Mouse (Mus musculus): ENCODE measurements around the gene Pithd1. TPM values are rescaled to one million over a fixed set of nuclear protein-coding genes. Genes with fewer than 3 reads are reported as not detected.
"Not testable (repeated sequence)": the region's sequence is repeated elsewhere in the genome, so short reads cannot be mapped to it uniquely, and the experiment has no call there.

The Pithd1 gene
- polyA plus RNA-seq, 1 experiment from 2014 or later = 115 TPM

DNA sequence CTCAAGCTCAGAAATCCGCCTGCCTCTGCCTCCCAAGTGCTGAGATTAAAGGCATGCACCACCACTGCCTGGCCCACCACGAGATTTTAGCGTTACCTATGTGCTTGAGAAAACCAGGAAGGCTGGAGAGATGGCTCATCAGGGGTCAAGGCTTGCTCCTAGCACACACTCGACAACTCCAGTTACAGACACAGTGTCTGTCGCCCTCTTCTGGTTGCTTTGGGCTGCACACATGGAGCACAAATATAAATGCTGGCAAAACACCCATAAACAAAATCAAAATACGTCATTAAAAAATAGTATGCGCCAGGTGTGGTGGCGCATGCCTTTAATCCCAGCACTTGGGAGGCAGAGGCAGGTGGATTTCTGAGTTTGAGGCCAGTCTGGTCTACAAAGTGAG is 46.0 kb downstream of the Pithd1 start:
- not testable (repeated sequence) for H3K4me3 ChIP-seq; H3K9me3 ChIP-seq (replicated peaks); H3K9ac ChIP-seq; H3K4me2 ChIP-seq; H3K27me3 ChIP-seq (replicated peaks); H3K27ac ChIP-seq; ATAC-seq
- Histone ChIP-seq H3K36me3 (peaks cover 22% of the 10 kb centered on the region), H3K4me1 (peaks cover 57% of the 10 kb centered on the region)
- WGBS (ENCODE audit: insufficient replicate concordance) = 73% methylated on average over 8 of the region's 8 CpGs

DNA sequence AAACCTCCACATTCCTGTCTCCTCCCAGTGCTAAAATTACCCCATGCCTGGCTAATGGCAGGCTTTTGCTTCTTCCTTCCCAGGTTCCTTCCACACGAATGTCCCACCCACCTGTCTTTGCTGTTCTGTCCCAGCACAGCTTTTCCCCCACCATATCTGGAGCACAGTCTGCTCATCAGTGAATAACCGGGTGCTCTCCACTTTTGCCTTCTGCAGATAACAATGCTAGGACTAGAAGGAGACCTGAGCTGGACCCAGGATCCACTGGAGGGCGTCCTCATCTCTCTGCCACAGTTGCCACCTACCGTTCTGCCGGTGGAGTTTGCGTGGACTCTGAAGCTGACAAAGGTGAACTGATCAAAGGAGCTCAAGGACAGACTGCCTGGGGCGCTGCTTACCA is 48.2 kb downstream of the Pithd1 start:
- Histone ChIP-seq H3K4me3 (no peak overlapping the region), H3K36me3 (peaks cover 26% of the 10 kb centered on the region), H3K27me3 (replicated peaks) (no peaks in the 10 kb centered on the region), H3K9ac (no peak overlapping the region), H3K9me3 (replicated peaks) (no peaks in the 10 kb centered on the region), H3K4me2 (no peak overlapping the region), H3K4me1 (peaks cover 71% of the 10 kb centered on the region), H3K27ac (peak overlapping the region; percentile 37; the same call in 1 of the 2 replicates)
- WGBS (ENCODE audit: insufficient replicate concordance) = 48% methylated on average over 7 of the region's 7 CpGs
- peak; percentile 71 for ATAC-seq

DNA sequence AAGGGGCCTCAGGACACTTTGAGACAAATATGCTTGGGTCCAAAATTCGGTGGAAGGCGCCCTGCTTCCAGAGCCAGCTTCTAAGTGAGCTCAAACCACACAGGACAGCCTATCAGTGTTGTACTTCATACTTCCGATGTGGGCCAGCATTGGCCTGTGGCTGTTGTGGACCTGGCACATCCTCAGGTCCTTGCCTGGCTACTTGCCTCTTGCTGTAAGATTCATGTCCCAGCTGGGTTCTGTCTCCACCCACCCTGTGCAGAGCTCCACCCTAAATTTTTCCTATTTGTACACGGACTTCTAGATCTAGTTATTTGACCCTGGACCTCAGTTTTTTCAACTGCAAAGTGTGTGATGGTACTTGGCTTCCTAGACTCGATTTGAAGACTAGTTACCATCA is 51.6 kb downstream of the Pithd1 start:
- peak overlapping the region; percentile 50; the same call in 1 of the 2 replicates for H3K9ac ChIP-seq
- no peak for ATAC-seq
- peaks cover 44% of the 10 kb centered on the region for H3K36me3 ChIP-seq
- peak overlapping the region; percentile 41 for H3K4me2 ChIP-seq
- 46% methylated on average over 5 of the region's 5 CpGs for WGBS (ENCODE audit: insufficient replicate concordance)
- H3K27ac ChIP-seq = peak overlapping the region; percentile 70
- no peaks in the 10 kb centered on the region for H3K9me3 ChIP-seq (replicated peaks)
- H3K27me3 ChIP-seq (replicated peaks) = no peaks in the 10 kb centered on the region
- peaks cover 64% of the 10 kb centered on the region for H3K4me1 ChIP-seq
- no peak overlapping the region for H3K4me3 ChIP-seq

DNA sequence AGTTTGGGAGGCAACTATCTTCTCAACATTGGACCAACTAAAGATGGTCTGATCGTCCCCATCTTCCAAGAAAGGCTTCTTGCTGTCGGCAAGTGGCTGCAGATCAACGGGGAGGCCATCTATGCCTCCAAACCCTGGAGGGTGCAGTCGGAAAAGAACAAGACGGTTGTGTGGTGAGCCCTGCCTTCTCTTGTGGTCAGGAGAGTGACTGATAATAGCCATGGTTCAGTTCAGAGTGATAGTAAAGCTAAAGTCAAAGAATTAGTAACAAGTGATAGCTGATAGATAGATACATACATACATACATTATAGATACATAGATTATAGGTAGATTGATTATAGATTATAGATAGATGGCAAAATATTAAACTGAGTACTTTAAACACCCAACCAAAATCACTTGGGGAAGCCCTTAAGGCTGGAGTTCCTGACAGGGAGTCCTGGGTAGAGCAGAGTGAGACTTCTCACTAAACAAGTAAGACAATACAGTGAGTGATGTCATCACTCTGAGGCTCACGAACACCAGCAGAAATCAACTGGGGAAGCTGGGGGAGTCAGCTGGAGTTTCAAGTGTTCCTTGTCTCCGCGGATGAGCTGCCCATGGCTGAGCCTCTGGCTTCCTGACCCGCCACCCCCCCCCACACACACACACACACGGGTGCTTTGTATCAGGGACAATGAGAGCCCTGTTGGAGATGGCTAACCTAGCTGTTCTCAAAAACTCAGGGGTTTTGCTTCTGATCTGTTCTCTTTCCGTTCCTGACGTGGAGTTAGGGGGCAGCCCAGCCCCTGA is 52.2 kb downstream of the Pithd1 start:
- peaks cover 64% of the 10 kb centered on the region for H3K4me1 ChIP-seq
- peaks cover 48% of the 10 kb centered on the region for H3K36me3 ChIP-seq
- ATAC-seq = peak; percentile 65
- no peaks in the 10 kb centered on the region for H3K27me3 ChIP-seq (replicated peaks)
- H3K4me3 ChIP-seq = no peak overlapping the region
- H3K9ac ChIP-seq = peak overlapping the region; percentile 50
- H3K4me2 ChIP-seq = peak overlapping the region; percentile 41
- peak overlapping the region; percentile 74 for H3K27ac ChIP-seq
- H3K9me3 ChIP-seq (replicated peaks) = no peaks in the 10 kb centered on the region
- 21% methylated on average over 12 of the region's 12 CpGs for WGBS (ENCODE audit: insufficient replicate concordance)

DNA sequence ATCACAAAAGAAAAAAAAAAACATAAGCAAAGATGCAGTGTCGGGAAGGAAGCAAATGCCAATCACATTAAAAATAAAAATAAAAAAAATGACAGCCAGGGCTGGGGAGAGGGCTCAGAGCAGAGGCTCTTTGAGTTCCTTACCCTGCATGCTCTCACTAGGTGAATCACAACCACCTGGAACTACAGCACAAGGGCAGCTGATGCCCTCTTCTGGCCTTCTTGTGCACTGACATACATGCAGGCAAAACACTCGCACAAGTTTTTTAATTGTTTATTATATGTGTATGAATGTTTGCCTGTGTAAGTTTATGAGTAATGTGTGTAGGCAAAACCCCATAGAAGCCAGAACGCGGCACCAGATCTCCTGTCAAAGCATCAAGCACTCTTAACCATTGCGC is 55.2 kb downstream of the Pithd1 start:
- H3K27me3 ChIP-seq (replicated peaks) = no peaks in the 10 kb centered on the region
- no peak overlapping the region for H3K4me2 ChIP-seq
- peaks cover 42% of the 10 kb centered on the region for H3K36me3 ChIP-seq
- H3K4me3 ChIP-seq = no peak overlapping the region
- no peak overlapping the region for H3K27ac ChIP-seq
- ATAC-seq = no peak
- H3K9me3 ChIP-seq (replicated peaks) = no peaks in the 10 kb centered on the region
- 61% methylated on average over 5 of the region's 5 CpGs for WGBS (ENCODE audit: insufficient replicate concordance)
- H3K9ac ChIP-seq = no peak overlapping the region
- H3K4me1 ChIP-seq = peaks cover 40% of the 10 kb centered on the region

DNA sequence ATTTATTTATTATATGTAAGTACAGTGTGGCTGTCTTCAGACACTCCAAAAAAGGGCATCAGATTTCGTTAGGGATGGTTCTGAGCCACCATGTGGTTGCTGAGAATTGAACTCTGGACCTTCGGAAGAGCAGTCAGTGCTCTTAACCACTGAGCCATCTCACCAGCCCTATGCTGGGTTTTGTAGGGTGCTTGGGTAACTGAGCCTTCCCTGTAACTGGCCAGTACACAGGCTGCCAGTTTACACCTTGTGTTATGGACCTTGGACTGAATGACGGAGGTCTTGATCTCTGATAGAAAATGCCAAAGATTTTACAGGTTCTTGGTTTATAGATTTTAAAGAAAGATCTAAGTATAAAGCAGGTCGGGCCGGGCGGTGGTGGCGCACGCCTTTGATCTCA is 56.8 kb downstream of the Pithd1 start:
- 86% methylated on average over 8 of the region's 8 CpGs for WGBS (ENCODE audit: insufficient replicate concordance)
- Histone ChIP-seq H3K27ac (no peak overlapping the region), H3K9ac (no peak overlapping the region), H3K4me1 (peaks cover 40% of the 10 kb centered on the region), H3K36me3 (peaks cover 57% of the 10 kb centered on the region), H3K27me3 (replicated peaks) (no peaks in the 10 kb centered on the region), H3K9me3 (replicated peaks) (no peaks in the 10 kb centered on the region), H3K4me2 (no peak overlapping the region), H3K4me3 (no peak overlapping the region)
- no peak for ATAC-seq

DNA sequence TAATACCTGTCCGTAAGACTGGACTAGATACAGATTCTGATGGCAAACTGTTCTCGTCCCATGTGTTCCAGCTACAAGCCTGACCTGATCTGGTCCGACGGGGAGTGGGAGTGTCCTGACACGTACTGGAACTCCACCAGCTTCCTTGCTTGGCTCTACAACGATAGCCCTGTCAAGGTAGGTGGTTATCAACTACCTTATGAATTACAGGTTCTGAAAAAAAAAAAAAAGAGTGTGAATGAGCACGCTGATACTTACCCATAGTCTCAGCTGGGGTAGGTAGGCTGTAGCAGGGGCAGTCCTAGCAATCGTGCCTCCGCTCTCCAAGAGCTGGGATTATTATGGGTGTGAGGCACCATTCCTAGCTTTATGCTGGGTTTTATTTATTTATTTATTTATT is 57.2 kb downstream of the Pithd1 start:
- peaks cover 36% of the 10 kb centered on the region for H3K4me1 ChIP-seq
- H3K9ac ChIP-seq = no peak overlapping the region
- no peak for ATAC-seq
- no peak overlapping the region for H3K27ac ChIP-seq
- no peak overlapping the region for H3K4me2 ChIP-seq
- no peaks in the 10 kb centered on the region for H3K9me3 ChIP-seq (replicated peaks)
- H3K36me3 ChIP-seq = peaks cover 58% of the 10 kb centered on the region
- 82% methylated on average over 9 of the region's 9 CpGs for WGBS (ENCODE audit: insufficient replicate concordance)
- H3K4me3 ChIP-seq = no peak overlapping the region
- H3K27me3 ChIP-seq (replicated peaks) = no peaks in the 10 kb centered on the region

DNA sequence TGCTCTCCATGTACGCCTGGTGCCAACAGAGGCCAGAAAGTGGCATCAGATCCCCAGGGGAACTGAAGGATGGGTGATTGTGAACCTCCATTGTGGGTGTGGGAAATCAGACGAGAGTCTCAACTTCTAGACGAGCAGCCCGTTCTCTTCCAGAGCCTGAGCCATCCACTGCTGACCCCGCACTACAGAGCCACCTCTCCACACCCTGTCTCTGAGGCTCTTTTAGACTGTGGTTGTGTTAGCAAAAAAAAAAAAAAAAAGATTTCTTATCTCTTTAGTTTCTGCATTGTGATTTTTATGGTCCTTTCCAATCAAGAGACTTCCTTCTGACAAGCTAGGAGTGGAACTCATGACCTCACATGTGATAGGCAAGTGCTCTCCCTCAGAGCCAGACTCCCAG is 57.7 kb downstream of the Pithd1 start:
- peaks cover 62% of the 10 kb centered on the region for H3K36me3 ChIP-seq
- no peak overlapping the region for H3K4me2 ChIP-seq
- H3K4me3 ChIP-seq = no peak overlapping the region
- peaks cover 32% of the 10 kb centered on the region for H3K4me1 ChIP-seq
- no peak overlapping the region for H3K27ac ChIP-seq
- no peak overlapping the region for H3K9ac ChIP-seq
- ATAC-seq = no peak
- no peaks in the 10 kb centered on the region for H3K9me3 ChIP-seq (replicated peaks)
- WGBS (ENCODE audit: insufficient replicate concordance) = 83% methylated on average over 5 of the region's 5 CpGs
- H3K27me3 ChIP-seq (replicated peaks) = no peaks in the 10 kb centered on the region

DNA sequence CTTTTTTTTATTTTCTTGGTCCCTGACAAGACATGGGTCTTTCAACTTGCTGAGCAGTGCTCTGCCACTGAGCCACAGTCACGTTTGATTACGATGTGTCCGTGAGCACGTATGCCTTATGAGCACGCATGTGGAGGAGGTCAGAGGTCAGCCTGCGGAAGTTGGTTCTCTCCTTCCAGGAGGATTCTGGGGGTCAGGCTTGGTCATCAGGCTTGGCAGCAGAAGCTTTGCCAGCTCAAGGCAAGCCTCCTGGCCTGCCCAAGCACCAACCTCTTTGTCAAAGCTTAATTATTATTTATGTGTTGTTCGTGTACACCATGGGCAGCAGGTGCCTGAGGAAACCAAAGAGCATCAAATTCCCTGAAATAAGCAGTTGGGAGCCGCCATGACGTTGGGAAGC is 58.7 kb downstream of the Pithd1 start:
- 87% methylated on average over 9 of the region's 9 CpGs for WGBS (ENCODE audit: insufficient replicate concordance)
- Histone ChIP-seq H3K36me3 (peaks cover 60% of the 10 kb centered on the region), H3K4me1 (peaks cover 21% of the 10 kb centered on the region), H3K9ac (no peak overlapping the region), H3K4me3 (no peak overlapping the region), H3K4me2 (no peak overlapping the region), H3K27ac (no peak overlapping the region), H3K27me3 (replicated peaks) (no peaks in the 10 kb centered on the region), H3K9me3 (replicated peaks) (no peaks in the 10 kb centered on the region)
- no peak for ATAC-seq

DNA sequence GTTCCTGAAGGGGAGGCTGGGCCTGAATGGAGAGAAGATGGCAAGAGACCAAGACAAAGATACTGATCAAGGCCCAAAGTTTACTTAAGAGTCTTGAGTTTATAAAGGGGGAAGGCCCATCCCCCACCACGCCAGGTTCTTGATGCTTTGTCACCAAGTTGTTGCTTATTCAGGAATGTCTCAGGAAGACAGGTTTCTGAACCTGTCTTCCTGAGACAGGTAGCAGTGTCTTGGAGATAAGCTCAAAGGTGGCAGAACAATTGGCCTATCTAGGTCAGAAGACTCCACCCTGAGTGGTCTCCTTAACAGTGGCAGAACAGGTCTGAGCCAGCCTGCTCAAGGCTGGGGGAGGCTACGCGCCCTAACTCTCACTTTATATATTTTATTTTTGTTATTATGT is 60.2 kb downstream of the Pithd1 start:
- peaks cover 26% of the 10 kb centered on the region for H3K4me1 ChIP-seq
- H3K36me3 ChIP-seq = peaks cover 58% of the 10 kb centered on the region
- ATAC-seq = no peak
- H3K27ac ChIP-seq = no peak overlapping the region
- no peak overlapping the region for H3K9ac ChIP-seq
- H3K4me2 ChIP-seq = no peak overlapping the region
- H3K9me3 ChIP-seq (replicated peaks) = no peaks in the 10 kb centered on the region
- H3K27me3 ChIP-seq (replicated peaks) = no peaks in the 10 kb centered on the region
- H3K4me3 ChIP-seq = no peak overlapping the region
- WGBS (ENCODE audit: insufficient replicate concordance) = 78% methylated on average over 3 of the region's 3 CpGs

DNA sequence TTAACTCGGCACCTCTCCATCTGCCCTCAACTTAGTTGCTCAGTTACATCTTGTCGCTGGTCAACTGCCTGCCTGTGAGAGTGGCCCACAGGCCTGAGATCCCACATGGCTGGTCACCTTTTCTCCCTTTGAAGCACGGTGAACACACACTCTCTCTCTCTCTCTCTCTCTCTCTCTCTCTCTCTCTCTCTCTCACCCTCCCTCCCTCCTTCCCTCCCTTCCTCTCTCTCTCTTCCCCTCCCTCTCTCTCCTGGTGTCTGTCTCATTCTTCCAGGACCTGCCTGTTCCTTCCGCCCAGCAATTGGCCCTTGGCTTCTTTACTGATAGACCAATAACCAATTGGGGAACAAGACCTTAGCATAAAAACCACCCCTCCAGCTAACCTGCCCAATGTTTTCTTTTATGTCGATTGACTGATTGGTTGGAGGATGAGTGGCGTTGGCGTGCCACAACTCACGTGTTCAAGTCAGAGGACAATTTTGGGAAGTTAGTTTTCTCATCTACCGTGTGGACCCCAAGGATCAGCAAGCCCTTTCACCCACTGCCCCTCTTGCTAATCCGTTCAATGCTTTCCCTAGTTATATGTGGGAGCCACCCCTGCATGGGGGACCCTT is 60.8 kb downstream of the Pithd1 start:
- Histone ChIP-seq H3K4me3 (no peak overlapping the region), H3K9me3 (replicated peaks) (no peaks in the 10 kb centered on the region), H3K27me3 (replicated peaks) (no peaks in the 10 kb centered on the region), H3K4me2 (no peak overlapping the region), H3K9ac (no peak overlapping the region), H3K27ac (0 out of 2 replicates have a peak overlapping the region, but pooled peaks have one; percentile 12), H3K36me3 (peaks cover 55% of the 10 kb centered on the region), H3K4me1 (peaks cover 32% of the 10 kb centered on the region)
- WGBS (ENCODE audit: insufficient replicate concordance) = 67% methylated on average over 10 of the region's 10 CpGs
- no peak for ATAC-seq
